Mouse (Mus musculus): ENCODE data around the gene Gm11985. TPM values are rescaled to one million over a fixed set of nuclear protein-coding genes. Genes with fewer than 3 reads are reported as not detected.

The Gm11985 gene
- polyA plus RNA-seq, 1 experiment from 2014 or later: not detected

DNA sequence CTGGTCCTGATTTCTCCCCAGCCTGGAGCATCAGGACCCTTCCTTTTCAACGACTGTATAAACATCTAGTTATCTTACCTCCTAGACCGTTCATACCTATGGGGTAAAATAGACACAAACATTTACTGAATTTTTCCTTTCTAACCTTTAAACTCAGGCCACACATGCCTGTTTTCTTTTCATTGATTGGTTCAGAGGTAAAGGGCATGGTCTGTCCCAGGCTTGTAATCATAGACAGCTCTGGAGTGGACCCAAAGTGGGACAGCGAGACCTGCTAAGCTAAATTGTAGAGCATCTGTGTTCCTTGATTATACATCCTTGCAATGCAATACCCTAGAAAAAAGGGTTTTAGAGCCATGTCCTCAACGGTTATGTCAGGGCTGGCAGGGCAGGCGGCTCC, 54.6 kb downstream of the Gm11985 start:
- H3K36me3 ChIP-seq (ENCODE audit: control insufficient read depth, insufficient read depth, low read length): 0 out of 2 replicates have a peak, but pooled peaks cover 3% of the 10 kb centered on the region
- H3K4me1 ChIP-seq (ENCODE audit: control insufficient read depth, insufficient read depth, low read length): no peaks in the 10 kb centered on the region
- H3K27me3 ChIP-seq (ENCODE audit: control insufficient read depth, insufficient read depth, low read length): no peaks in the 10 kb centered on the region
- no peak overlapping the region for H3K9ac ChIP-seq (replicated peaks; ENCODE audit: low read length)
- DNase-seq: no peak
- no peaks in the 10 kb centered on the region for H3K9me3 ChIP-seq (ENCODE audit: control insufficient read depth, low read length)
- 89% methylated on average over 5 of the region's 5 CpGs for WGBS
- H3K4me2 ChIP-seq (ENCODE audit: low read length): no peak overlapping the region
- H3K27ac ChIP-seq (replicated peaks; ENCODE audit: low read depth, low read length): no peak overlapping the region
- no peak overlapping the region for H3K4me3 ChIP-seq (replicated peaks; ENCODE audit: low read depth, low read length)
- ATAC-seq (ENCODE audit: low FRiP score, low TSS enrichment): no peak

Other genes starting within 250 kb of the Gm11985 start
- 9.9 and 10.7 TPM in 2 replicates for gene Adcy1, start 125.1 kb downstream of the Gm11985 start, polyA plus RNA-seq (2014; fragmentation: Nextera tagmentation; extraction: Ambion mirVana)
- gene Igfbp1, start 9.2 kb upstream of the Gm11985 start, polyA plus RNA-seq (2014; fragmentation: Nextera tagmentation; extraction: Ambion mirVana): 0.13 TPM in 2 replicates
- 9.4 and 13.3 TPM in 2 replicates for gene Igfbp3, start 25.4 kb upstream of the Gm11985 start, polyA plus RNA-seq (2014; fragmentation: Nextera tagmentation; extraction: Ambion mirVana)

Data from midbrain, embryonic 14.5 days (tissue).